Mouse (Mus musculus) CH12.LX (cell line): Measurements from ENCODE around the gene Stx5a. TPM values are rescaled to one million over a fixed set of nuclear protein-coding genes. Genes with fewer than 3 reads are reported as not detected.

ENCODE experiments used
- DNase-seq: peaks from one replicate; pipeline ENCODE4 v3.0.0-alpha.2; 2013; ENCODE audit errors: extremely low read depth
- H3K27ac ChIP-seq: 2 replicates; pipeline ENCODE4 v1.5.1; 2012; ENCODE audit warnings: low read depth, mild to moderate bottlenecking, control low read depth, moderate library complexity; ENCODE audit not compliant: insufficient read depth
- H3K27me3 ChIP-seq: replicated peaks from 2 replicates; pipeline ENCODE3; 2012; ENCODE audit warnings: inconsistent platforms
- H3K36me3 ChIP-seq, 2 experiments: replicated peaks in 1 of 2; 2 replicates each; pipeline versions ENCODE3 to v1.6.1; 2012; ENCODE audit warnings: inconsistent platforms in 1 of 2, low read length in 1 of 2, mild to moderate bottlenecking in 1 of 2, mixed read lengths in 1 of 2, moderate library complexity in 1 of 2; ENCODE audit not compliant: control insufficient read depth in 1 of 2, insufficient read depth in 1 of 2
- H3K4me1 ChIP-seq, 2 experiments: 2 replicates each; pipeline ENCODE4 v1.6.1; 2012; ENCODE audit warnings: inconsistent platforms in 1 of 2, moderate library complexity in 1 of 2; ENCODE audit not compliant: insufficient read depth in 2 of 2, control insufficient read depth in 1 of 2
- H3K4me2 ChIP-seq: 2 replicates; pipeline ENCODE4 v1.6.1; 2012; ENCODE audit warnings: low read depth, mild to moderate bottlenecking, control low read depth; ENCODE audit not compliant: poor library complexity, insufficient read depth, severe bottlenecking
- H3K4me3 ChIP-seq, 3 experiments: fragments of 150-350 bp in 1 of 3; sonication (generic) in 1 of 3; replicated peaks in 1 of 3; 2 replicates each; pipeline versions ENCODE3 to v1.5.1; 2011 to 2012; ENCODE audit warnings: low read depth in 2 of 3, low read length in 2 of 3, mild to moderate bottlenecking in 2 of 3, moderate library complexity in 2 of 3, control low read depth in 1 of 3, improper control_type of control experiment in 1 of 3, inconsistent platforms in 1 of 3, mixed read lengths in 1 of 3; ENCODE audit not compliant: poor library complexity in 1 of 3
- H3K79me2 ChIP-seq: replicated peaks from 2 replicates; pipeline ENCODE4 v1.6.1; 2012; ENCODE audit warnings: mild to moderate bottlenecking, moderate library complexity; ENCODE audit not compliant: control insufficient read depth, poor library complexity, insufficient read depth, severe bottlenecking; ENCODE audit errors: extremely low read depth
- H3K9ac ChIP-seq: 2 replicates; pipeline ENCODE4 v1.6.1; 2012; ENCODE audit warnings: low read depth, mild to moderate bottlenecking, control low read depth, moderate library complexity; ENCODE audit not compliant: insufficient read depth
- H3K9me3 ChIP-seq: replicated peaks from 2 replicates; pipeline ENCODE3; 2012; ENCODE audit warnings: low read length, inconsistent platforms, mixed read lengths
- CHD2 ChIP-seq: IDR thresholded peaks from 2 replicates; pipeline ENCODE4 v1.6.1; 2011; ENCODE audit warnings: low read length, improper control_type of control experiment
- CTCF ChIP-seq, 2 experiments: IDR thresholded peaks in 1 of 2; conservative IDR thresholded peaks in 1 of 2; 2 replicates each; pipeline ENCODE4 v1.5.1; 2011 to 2012; ENCODE audit warnings: low read depth in 2 of 2, low read length in 2 of 2, improper control_type of control experiment in 1 of 2, inconsistent platforms in 1 of 2, mild to moderate bottlenecking in 1 of 2, moderate library complexity in 1 of 2
- E2F4 ChIP-seq: IDR thresholded peaks from 2 replicates; pipeline ENCODE4 v1.6.1; 2011; ENCODE audit warnings: low read depth, low read length, improper control_type of control experiment; ENCODE audit not compliant: insufficient replicate concordance
- ELF1 ChIP-seq: IDR thresholded peaks from 2 replicates; pipeline ENCODE4 v1.6.1; 2014; ENCODE audit warnings: low read depth, mild to moderate bottlenecking, inconsistent platforms, low read length, improper control_type of control experiment
- EP300 ChIP-seq: IDR thresholded peaks from 2 replicates; pipeline ENCODE4 v1.6.1; 2011; ENCODE audit warnings: low read length, improper control_type of control experiment
- HCFC1 ChIP-seq: IDR thresholded peaks from 2 replicates; pipeline ENCODE4 v1.6.1; 2012; ENCODE audit warnings: low read depth, mild to moderate bottlenecking, inconsistent platforms, low read length, improper control_type of control experiment
- IRF4 ChIP-seq: IDR thresholded peaks from 2 replicates; pipeline ENCODE4 v1.6.1; 2014; ENCODE audit warnings: low read depth, mild to moderate bottlenecking, inconsistent platforms, low read length, improper control_type of control experiment
- JUN ChIP-seq: IDR thresholded peaks from 2 replicates; pipeline ENCODE4 v1.6.1; 2011; ENCODE audit warnings: low read depth, mild to moderate bottlenecking, low read length, improper control_type of control experiment, moderate library complexity; ENCODE audit not compliant: insufficient read depth
- JUND ChIP-seq: conservative IDR thresholded peaks from 2 replicates; pipeline ENCODE4 v1.6.1; 2011; ENCODE audit warnings: low read depth, low read length, improper control_type of control experiment
- MAFK ChIP-seq: IDR thresholded peaks from 2 replicates; pipeline ENCODE4 v1.6.1; 2011; ENCODE audit warnings: low read length, improper control_type of control experiment; ENCODE audit not compliant: insufficient replicate concordance
- MAZ ChIP-seq: IDR thresholded peaks from 2 replicates; pipeline ENCODE4 v1.6.1; 2012; ENCODE audit warnings: low read depth, mild to moderate bottlenecking, inconsistent platforms, low read length, improper control_type of control experiment, moderate library complexity
- MXI1 ChIP-seq: IDR thresholded peaks from 2 replicates; pipeline ENCODE4 v1.6.1; 2011; ENCODE audit warnings: mild to moderate bottlenecking, low read depth, low read length, improper control_type of control experiment
- NELFE ChIP-seq: IDR thresholded peaks from 2 replicates; pipeline ENCODE4 v1.6.1; 2011; ENCODE audit warnings: low read depth, low read length, improper control_type of control experiment
- PAX5 ChIP-seq: IDR thresholded peaks from 2 replicates; pipeline ENCODE4 v1.6.1; 2012; ENCODE audit warnings: low read length, inconsistent platforms, mixed read lengths
- POLR2AphosphoS2 ChIP-seq: IDR thresholded peaks from 2 replicates; pipeline ENCODE4 v1.6.1; 2011; ENCODE audit warnings: low read depth, low read length, improper control_type of control experiment
- RAD21 ChIP-seq: IDR thresholded peaks from 2 replicates; pipeline ENCODE4 v1.6.1; 2011; ENCODE audit warnings: low read depth, mild to moderate bottlenecking, low read length, improper control_type of control experiment, moderate library complexity
- SMC3 ChIP-seq: IDR thresholded peaks from 2 replicates; pipeline ENCODE4 v1.6.1; 2011; ENCODE audit warnings: low read depth, low read length, improper control_type of control experiment
- TCF12 ChIP-seq: IDR thresholded peaks from 2 replicates; pipeline ENCODE4 v1.6.1; 2014; ENCODE audit warnings: low read depth, mild to moderate bottlenecking, inconsistent platforms, low read length, improper control_type of control experiment
- UBTF ChIP-seq: IDR thresholded peaks from 2 replicates; pipeline ENCODE4 v1.6.1; 2012; ENCODE audit warnings: low read depth, mild to moderate bottlenecking, inconsistent platforms, low read length, improper control_type of control experiment, moderate library complexity
- USF2 ChIP-seq: conservative IDR thresholded peaks from 2 replicates; pipeline ENCODE4 v1.6.1; 2011; ENCODE audit warnings: low read depth, low read length, improper control_type of control experiment
- ZNF384 ChIP-seq: IDR thresholded peaks from 2 replicates; pipeline ENCODE4 v1.6.1; 2012; ENCODE audit warnings: low read depth, low read length, improper control_type of control experiment, inconsistent platforms
- dilution Hi-C: fragments of 300-500 bp; cut with MboI; formaldehyde crosslinking; loops from 2 replicates; pipeline ENCODE4 v1.14.3; 2020; ENCODE audit warnings: low sequenced_read_pairs; ENCODE audit not compliant: extremely low pct_unique_long_range_greater_than_20kb, extremely low pct_ligation_motif_present
- in situ Hi-C: fragments of 300-500 bp; cut with MboI; formaldehyde crosslinking; loops from 3 replicates; pipeline ENCODE4 v1.14.3; 2019; ENCODE audit warnings: low sequenced_read_pairs, low pct_ligation_motif_present, low pct_unique_long_range_greater_than_20kb, mixed read lengths
- polyA plus RNA-seq: library from polyadenylated mRNA; unstranded; fragments of >175 nt; gene quantifications from 2 replicates; pipeline ENCODE4 v1.2.1, GENCODE M21; 2012; ENCODE audit warnings: low read depth; ENCODE audit not compliant: insufficient read length
- total RNA-seq, 2 experiments: library from RNA; depleted of rRNA; stranded (reverse); fragments of 300-350 nt in 1 of 2; fragments of >200 nt in 1 of 2; gene quantifications; 2 replicates each; pipeline ENCODE4 v1.2.3; 2012 to 2014

Gene Stx5a
- total and polyA plus RNA-seq, 3 experiments: 35.2 to 49.1 (median 48.1) TPM

- DNase-seq: no peak
- Histone ChIP-seq H3K9me3 (no peaks in the 10 kb centered on the region), H3K9ac (no peak overlapping the region), H3K4me2 (no peak overlapping the region), H3K27ac (no peak overlapping the region)
- dilution Hi-C loops: no loop called here
- in situ Hi-C loops: no loop called here
- TF ChIP-seq E2F4 (no peak), MAZ (no peak), CHD2 (no peak)
- TF ChIP-seq, all 38 proteins: peak for 0
- Histone ChIP-seq H3K4me3 (no peak overlapping the region), H3K4me1 (no peaks in the 10 kb centered on the region), H3K27me3 (no peaks in the 10 kb centered on the region), H3K79me2 (no peaks in the 10 kb centered on the region), H3K36me3 (peaks cover 10 to 19% of the 10 kb centered on the region in 2 experiments)
Observed at GRCm38 (mm10) chr19:8702458-8702857, 38.8 kb upstream of the Stx5a start.

GRCm38 (mm10) chr19:8703571-8703970 lies 37.6 kb upstream of the Stx5a start:
- Histone ChIP-seq H3K4me1 (peaks cover 0 to 2% of the 10 kb centered on the region in 2 experiments; a peak in 1 of 4 replicates), H3K27me3 (no peaks in the 10 kb centered on the region), H3K4me2 (no peak overlapping the region), H3K36me3 (peaks cover 21 to 30% of the 10 kb centered on the region in 2 experiments), H3K9me3 (no peaks in the 10 kb centered on the region), H3K27ac (no peak overlapping the region), H3K4me3 (no peak overlapping the region), H3K79me2 (no peaks in the 10 kb centered on the region), H3K9ac (no peak overlapping the region)
- DNase-seq: no peak
- no peak for TF ChIP-seq JUN
- TF ChIP-seq UBTF: no peak
- TF ChIP-seq NELFE: no peak
- no peak for TF ChIP-seq MXI1
- TF ChIP-seq HCFC1: no peak
- TF ChIP-seq IRF4: no peak
- TF ChIP-seq MAFK: no peak
- TF ChIP-seq TCF12: no peak
- no peak for TF ChIP-seq CTCF (conservative IDR thresholded peaks at IDR 0.05 in 1 of 2, IDR thresholded peaks at IDR 0.05 in 1 of 2; ENCODE audit: low read depth in 2 of 2, low read length in 2 of 2)
- no peak for TF ChIP-seq SMC3
- TF ChIP-seq POLR2AphosphoS2: no peak
- TF ChIP-seq JUND: no peak
- no peak for TF ChIP-seq ZNF384
- no peak for TF ChIP-seq ELF1
- TF ChIP-seq PAX5: no peak
- no peak for TF ChIP-seq MAZ
- TF ChIP-seq RAD21: no peak
- TF ChIP-seq USF2: no peak
- no peak for TF ChIP-seq EP300
- in situ Hi-C loops (no loop called here), dilution Hi-C loops (no loop called here)
